Mouse (Mus musculus) c-Kit-positive CD71-positive TER-119-negative erythroid progenitor cells, embryonic 14.5 days (primary cell): ENCODE data around the gene Nup214.

Experiments used
- DNase-seq: peaks from one replicate; pipeline ENCODE4 v3.0.0-alpha.2; 2013; ENCODE audit warnings: low read depth

Gene Nup214

GRCm38 (mm10) chr2:31974141-31974808 is at the start of gene Nup214:
Nup214 (plus strand) TSS chr2:31974436.
- DNase-seq = peak; percentile 98

GRCm38 (mm10) chr2:31924811-31925210 is 49.4 kb upstream of the Nup214 start:
- DNase-seq = no peak

GRCm38 (mm10) chr2:31925936-31926335 is 48.3 kb upstream of the Nup214 start:
- DNase-seq = no peak

- DNase-seq = no peak
These were observed 44.6 kb upstream of the Nup214 start for GRCm38 (mm10) chr2:31929664-31930063.

GRCm38 (mm10) chr2:31934551-31934950 is 39.7 kb upstream of the Nup214 start:
- DNase-seq = no peak

GRCm38 (mm10) chr2:31935054-31935453 is 39.2 kb upstream of the Nup214 start:
- DNase-seq = no peak

- no peak for DNase-seq
These were observed 35.9 kb upstream of the Nup214 start for GRCm38 (mm10) chr2:31938298-31938697.

- no peak for DNase-seq
These were observed 31.2 kb upstream of the Nup214 start for GRCm38 (mm10) chr2:31943011-31943410.

GRCm38 (mm10) chr2:31945580-31945979 is 28.7 kb upstream of the Nup214 start:
- no peak for DNase-seq

- no peak for DNase-seq
These were observed 25.8 kb upstream of the Nup214 start for GRCm38 (mm10) chr2:31948392-31948791.

GRCm38 (mm10) chr2:31948801-31949200 is 25.4 kb upstream of the Nup214 start:
- DNase-seq = no peak

- no peak for DNase-seq
These were observed 24.0 kb upstream of the Nup214 start, which contains the start of gene Aif1l for GRCm38 (mm10) chr2:31950058-31950871. Aif1l (plus strand) TSS chr2:31950139.

GRCm38 (mm10) chr2:31950966-31951365 is 23.3 kb upstream of the Nup214 start:
- DNase-seq = no peak

GRCm38 (mm10) chr2:31952236-31952635 is 22.0 kb upstream of the Nup214 start:
- DNase-seq = no peak

GRCm38 (mm10) chr2:31952725-31953124 is 21.5 kb upstream of the Nup214 start:
- DNase-seq = no peak

GRCm38 (mm10) chr2:31953687-31954086 is 20.5 kb upstream of the Nup214 start:
- DNase-seq = no peak

- DNase-seq = no peak
These were observed 19.5 kb upstream of the Nup214 start for GRCm38 (mm10) chr2:31954779-31955181.

- DNase-seq = no peak
These were observed 18.6 kb upstream of the Nup214 start for GRCm38 (mm10) chr2:31955686-31956085.

GRCm38 (mm10) chr2:31957211-31957610 is 17.0 kb upstream of the Nup214 start:
- no peak for DNase-seq

- DNase-seq = no peak
These were observed 13.2 kb upstream of the Nup214 start for GRCm38 (mm10) chr2:31960986-31961385.

- no peak for DNase-seq
These were observed 12.4 kb upstream of the Nup214 start for GRCm38 (mm10) chr2:31961791-31962222.

- no peak for DNase-seq
These were observed 11.6 kb upstream of the Nup214 start for GRCm38 (mm10) chr2:31962501-31963224.

- DNase-seq = no peak
These were observed 10.7 kb upstream of the Nup214 start for GRCm38 (mm10) chr2:31963491-31963890.
